Mouse (Mus musculus) ES-Bruce4 (cell line): Measurements from ENCODE around the gene Kalrn. TPM values are rescaled to one million over a fixed set of nuclear protein-coding genes. Genes with fewer than 3 reads are reported as not detected.

Source experiments
- H3K27ac ChIP-seq: 2 replicates; pipeline ENCODE4 v1.5.1; 2012; ENCODE audit warnings: low read length, inconsistent platforms; ENCODE audit not compliant: insufficient read depth
- H3K27me3 ChIP-seq: 2 replicates; pipeline ENCODE4 v1.6.1; 2012; ENCODE audit warnings: mild to moderate bottlenecking, low read length, inconsistent platforms; ENCODE audit not compliant: control insufficient read depth, poor library complexity, insufficient read depth, severe bottlenecking
- H3K36me3 ChIP-seq: 2 replicates; pipeline ENCODE4 v1.6.1; 2012; ENCODE audit warnings: inconsistent platforms, mild to moderate bottlenecking, low read length, moderate library complexity; ENCODE audit not compliant: control insufficient read depth, poor library complexity, insufficient read depth, severe bottlenecking
- H3K4me1 ChIP-seq: one replicate; pipeline ENCODE4 v1.8.1; 2011; ENCODE audit warnings: low read length; ENCODE audit not compliant: control insufficient read depth, insufficient read depth
- H3K4me3 ChIP-seq: 2 replicates; pipeline ENCODE4 v1.5.1; 2011; ENCODE audit warnings: low read depth, mild to moderate bottlenecking, low read length
- H3K9ac ChIP-seq: 2 replicates; pipeline ENCODE4 v1.6.1; 2012; ENCODE audit warnings: low read depth, mild to moderate bottlenecking, inconsistent platforms; ENCODE audit not compliant: poor library complexity, severe bottlenecking
- H3K9me3 ChIP-seq: replicated peaks from 2 replicates; pipeline ENCODE4 v1.6.1; 2012; ENCODE audit warnings: mild to moderate bottlenecking, low read length, inconsistent platforms; ENCODE audit not compliant: control insufficient read depth, poor library complexity, insufficient read depth, severe bottlenecking
- CTCF ChIP-seq: IDR thresholded peaks from one replicate; pipeline ENCODE4 v1.8.1; 2011; ENCODE audit warnings: low read depth, low read length
- EP300 ChIP-seq: IDR thresholded peaks from 2 replicates; pipeline ENCODE4 v1.6.1; 2011; ENCODE audit warnings: low read depth, low read length; ENCODE audit not compliant: insufficient read depth
- POLR2A ChIP-seq: IDR thresholded peaks from one replicate; pipeline ENCODE4 v1.8.1; 2011; ENCODE audit warnings: low read length; ENCODE audit not compliant: insufficient read depth
- polyA plus RNA-seq: library from polyadenylated mRNA; stranded (reverse); fragments of >200 nt; gene quantifications from 2 replicates; pipeline ENCODE4 v1.2.4, GENCODE M21; 2011; ENCODE audit warnings: low read depth; ENCODE audit not compliant: missing spikeins, insufficient read depth, insufficient read length

Kalrn gene
- polyA plus RNA-seq, 1 experiment, result 8.2 TPM

DNA sequence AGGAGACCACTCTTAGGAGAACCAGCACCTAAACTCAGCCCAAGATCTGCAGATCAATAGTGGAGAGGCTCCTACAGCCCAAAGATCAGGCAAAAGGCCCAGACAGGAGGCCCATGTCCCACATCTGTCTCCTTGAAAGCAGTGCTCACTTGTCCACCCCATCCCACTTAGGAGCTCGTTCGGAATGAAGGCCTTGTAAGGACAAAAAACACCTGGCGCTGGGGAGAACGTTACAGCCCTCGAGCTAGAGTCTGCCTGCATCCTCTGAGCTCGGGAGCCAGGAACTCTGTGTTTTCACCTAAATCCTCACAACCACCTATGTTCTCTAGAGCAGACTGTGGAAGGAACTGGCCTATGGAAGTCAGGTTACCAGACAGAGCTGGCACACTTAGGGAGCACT is 492.5 kb downstream of the Kalrn start:
- no peak overlapping the region for H3K4me3 ChIP-seq
- H3K4me1 ChIP-seq, result peaks cover 7% of the 10 kb centered on the region
- no peaks in the 10 kb centered on the region for H3K9me3 ChIP-seq
- H3K27me3 ChIP-seq, result no peaks in the 10 kb centered on the region
- no peaks in the 10 kb centered on the region for H3K36me3 ChIP-seq
- no peak overlapping the region for H3K27ac ChIP-seq
- H3K9ac ChIP-seq, result no peak overlapping the region
- TF ChIP-seq EP300 (no peak), CTCF (no peak), POLR2A (no peak)

- no peaks in the 10 kb centered on the region for H3K9me3 ChIP-seq
- H3K4me1 ChIP-seq, result peaks cover 7% of the 10 kb centered on the region
- H3K27me3 ChIP-seq, result no peaks in the 10 kb centered on the region
- H3K9ac ChIP-seq, result no peak overlapping the region
- TF ChIP-seq POLR2A (no peak), EP300 (no peak), CTCF (no peak)
- no peaks in the 10 kb centered on the region for H3K36me3 ChIP-seq
- H3K4me3 ChIP-seq, result no peak overlapping the region
- no peak overlapping the region for H3K27ac ChIP-seq
Measured at GRCm38 (mm10) chr16:34079511-34079910, 493.8 kb downstream of the Kalrn start.

- Histone ChIP-seq H3K9ac (no peak overlapping the region), H3K27ac (no peak overlapping the region), H3K36me3 (no peaks in the 10 kb centered on the region), H3K9me3 (no peaks in the 10 kb centered on the region), H3K4me3 (no peak overlapping the region), H3K27me3 (no peaks in the 10 kb centered on the region), H3K4me1 (peaks cover 7% of the 10 kb centered on the region)
- no peak for TF ChIP-seq CTCF
- TF ChIP-seq POLR2A, result no peak
- TF ChIP-seq EP300, result no peak
Measured at GRCm38 (mm10) chr16:34078732-34079131, 494.6 kb downstream of the Kalrn start.

- TF ChIP-seq POLR2A, result no peak
- TF ChIP-seq CTCF, result no peak
- no peak for TF ChIP-seq EP300
- Histone ChIP-seq H3K4me3 (no peak overlapping the region), H3K36me3 (no peaks in the 10 kb centered on the region), H3K9me3 (no peaks in the 10 kb centered on the region), H3K27me3 (no peaks in the 10 kb centered on the region), H3K27ac (no peak overlapping the region), H3K9ac (no peak overlapping the region), H3K4me1 (peaks cover 2% of the 10 kb centered on the region)
Measured at GRCm38 (mm10) chr16:34076101-34076500, 497.2 kb downstream of the Kalrn start.

DNA sequence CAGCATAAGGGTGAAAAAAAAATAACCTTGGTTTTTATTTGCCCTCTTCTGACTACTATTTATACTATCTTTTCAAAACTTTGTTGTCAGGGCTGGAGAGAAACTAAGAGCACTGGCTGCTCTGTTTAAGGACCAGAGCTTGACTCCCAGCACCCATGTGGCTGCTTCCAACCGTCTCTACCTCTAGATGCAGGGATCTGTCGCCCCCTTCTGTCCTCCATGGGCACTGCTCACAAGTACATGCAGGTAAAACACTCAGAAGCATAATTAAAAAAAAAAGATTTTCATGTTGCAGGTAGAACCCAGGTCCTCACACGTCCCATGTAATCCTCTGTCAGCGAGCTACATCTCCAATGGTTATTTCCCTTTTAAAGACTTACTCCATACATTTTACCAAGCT is 499.4 kb downstream of the Kalrn start:
- Histone ChIP-seq H3K4me1 (no peaks in the 10 kb centered on the region), H3K9me3 (no peaks in the 10 kb centered on the region), H3K9ac (no peak overlapping the region), H3K4me3 (no peak overlapping the region), H3K27ac (no peak overlapping the region), H3K27me3 (no peaks in the 10 kb centered on the region), H3K36me3 (no peaks in the 10 kb centered on the region)
- TF ChIP-seq EP300 (no peak), CTCF (peak; percentile 32)

DNA sequence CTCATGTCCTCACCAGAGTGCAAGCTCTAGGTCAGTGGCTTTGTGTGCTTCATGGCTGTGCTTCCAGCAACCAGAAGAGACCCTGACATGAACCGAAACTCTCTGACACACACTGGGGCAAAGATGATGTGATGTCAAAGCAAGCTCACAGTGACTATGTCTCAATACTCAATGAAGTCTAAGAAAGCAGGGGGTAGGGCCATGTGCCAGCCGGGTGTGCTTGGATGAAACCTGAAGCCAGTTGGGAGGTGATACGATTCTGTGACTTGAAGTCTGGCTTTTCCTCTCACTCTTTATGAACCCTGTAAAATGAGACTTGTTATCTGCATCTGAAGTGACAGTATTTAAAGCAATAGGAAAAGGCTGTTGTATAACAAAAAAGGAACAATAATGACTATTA is 501.2 kb downstream of the Kalrn start:
- Histone ChIP-seq H3K27me3 (no peaks in the 10 kb centered on the region), H3K9ac (no peak overlapping the region), H3K27ac (no peak overlapping the region), H3K36me3 (no peaks in the 10 kb centered on the region), H3K4me1 (no peaks in the 10 kb centered on the region), H3K4me3 (no peak overlapping the region), H3K9me3 (no peaks in the 10 kb centered on the region)
- TF ChIP-seq POLR2A (no peak), CTCF (no peak), EP300 (no peak)
